Mouse (Mus musculus) midbrain, embryonic 13.5 days (tissue): ENCODE data around the gene Mrln. TPM values are rescaled to one million over a fixed set of nuclear protein-coding genes. Genes with fewer than 3 reads are reported as not detected.

Source experiments
- ATAC-seq: fragments of 200-750 bp; cut with Nextera tagmentation; 2 replicates; pipeline ENCODE4 v1.8.0; 2017; ENCODE audit warnings: mild to moderate bottlenecking, moderate TSS enrichment, moderate library complexity
- H3K27ac ChIP-seq: fragments of 300-500 bp; sonication (generic); 2 replicates; pipeline ENCODE4 v1.5.1; 2015; ENCODE audit warnings: inconsistent platforms, mild to moderate bottlenecking, moderate library complexity
- H3K27me3 ChIP-seq: fragments of 300-500 bp; sonication (generic); 2 replicates; pipeline ENCODE4 v1.6.1; 2015; ENCODE audit warnings: mild to moderate bottlenecking, inconsistent platforms
- H3K36me3 ChIP-seq: fragments of 300-500 bp; sonication (generic); 2 replicates; pipeline ENCODE4 v1.6.1; 2015; ENCODE audit warnings: mild to moderate bottlenecking, inconsistent platforms
- H3K4me1 ChIP-seq: fragments of 300-500 bp; sonication (generic); replicated peaks from 2 replicates; pipeline ENCODE4 v1.6.1; 2015; ENCODE audit warnings: inconsistent platforms
- H3K4me2 ChIP-seq: fragments of 300-500 bp; sonication (generic); replicated peaks from 2 replicates; pipeline ENCODE4 v1.6.1; 2015; ENCODE audit warnings: moderate library complexity, mild to moderate bottlenecking, inconsistent platforms
- H3K4me3 ChIP-seq: fragments of 300-500 bp; sonication (generic); replicated peaks from 2 replicates; pipeline ENCODE4 v1.5.1; 2015; ENCODE audit warnings: mild to moderate bottlenecking, inconsistent platforms
- H3K9ac ChIP-seq: fragments of 300-500 bp; sonication (generic); replicated peaks from 2 replicates; pipeline ENCODE4 v1.6.1; 2015; ENCODE audit warnings: mild to moderate bottlenecking, inconsistent platforms
- H3K9me3 ChIP-seq: fragments of 300-500 bp; sonication (generic); 2 replicates; pipeline ENCODE4 v1.6.1; 2016; ENCODE audit warnings: mild to moderate bottlenecking, inconsistent platforms
- WGBS: fragments of 180-500 bp; shearing (Covaris S2); methylation state at CpG from one replicate; pipeline ENCODE4 v1.1.7; 2015; 5-methylcytosine and 5-hydroxymethylcytosine counted together
- polyA plus RNA-seq: library from polyadenylated mRNA; unstranded; fragments of >200 nt; fragmentation: Nextera tagmentation; extraction: Ambion mirVana; gene quantifications from 2 replicates; pipeline ENCODE4 v1.2.1, GENCODE M21; 2015

The Mrln gene
- polyA plus RNA-seq, 1 experiment from 2014 or later = not detected

DNA sequence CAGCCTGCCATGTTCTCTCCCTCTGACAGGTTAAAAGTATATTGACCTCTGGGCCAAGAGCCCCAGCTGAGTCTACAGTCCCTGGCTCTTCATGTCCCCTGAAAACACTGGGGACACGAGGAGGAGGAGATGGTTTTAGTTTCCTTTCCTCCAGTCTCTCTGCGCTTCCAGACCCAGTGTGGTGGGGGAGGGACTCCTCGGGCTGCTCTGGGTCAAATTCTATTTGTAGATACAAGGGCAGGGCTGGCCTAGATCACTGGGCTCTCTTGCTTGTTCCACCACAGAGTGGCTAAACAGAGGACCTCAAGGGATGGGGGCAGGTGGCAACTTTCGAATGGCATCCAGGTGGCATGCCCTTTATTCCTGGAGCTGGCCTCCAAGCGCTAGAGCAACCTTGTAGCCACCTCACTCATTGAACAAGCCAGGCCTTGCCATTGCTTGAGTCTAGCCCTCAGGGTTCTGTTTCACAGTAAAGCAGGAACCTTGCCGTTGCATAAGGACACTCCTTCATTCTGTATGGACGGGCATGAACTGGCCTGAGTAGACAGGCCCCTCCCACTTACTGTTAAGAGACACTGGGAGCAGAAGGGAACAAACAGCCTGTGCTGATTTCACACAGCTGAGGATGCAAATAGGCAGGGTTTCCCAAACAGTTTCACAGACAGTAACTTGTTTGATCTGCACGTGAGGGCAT, 38.4 kb downstream of the Mrln start:
- no peaks in the 10 kb centered on the region for H3K9me3 ChIP-seq
- H3K36me3 ChIP-seq = no peaks in the 10 kb centered on the region
- WGBS = 56% methylated on average over 8 of the region's 8 CpGs
- no peak for ATAC-seq
- H3K9ac ChIP-seq = no peak overlapping the region
- H3K4me2 ChIP-seq = no peak overlapping the region
- no peak overlapping the region for H3K27ac ChIP-seq
- no peak overlapping the region for H3K4me3 ChIP-seq
- peaks cover 17% of the 10 kb centered on the region for H3K4me1 ChIP-seq
- peaks cover 38% of the 10 kb centered on the region for H3K27me3 ChIP-seq

GRCm38 (mm10) chr10:70244921-70245558, 40.6 kb downstream of the Mrln start, which contains the start of gene Slc16a9:
Slc16a9 (plus strand) TSS chr10:70245100.
- Histone ChIP-seq H3K4me1 (peaks cover 17% of the 10 kb centered on the region), H3K4me2 (peak within 1 kb of the TSS; percentile 96), H3K9me3 (no peaks in the 10 kb centered on the region), H3K9ac (peak within 1 kb of the TSS; percentile 76), H3K4me3 (peak within 1 kb of the TSS; percentile 66), H3K27me3 (peaks cover 42% of the 10 kb centered on the region), H3K36me3 (no peaks in the 10 kb centered on the region), H3K27ac (no peak within 1 kb of the TSS)
- peak; percentile 93 for ATAC-seq
- 0% methylated on average over 52 of the region's 54 CpGs for WGBS

DNA sequence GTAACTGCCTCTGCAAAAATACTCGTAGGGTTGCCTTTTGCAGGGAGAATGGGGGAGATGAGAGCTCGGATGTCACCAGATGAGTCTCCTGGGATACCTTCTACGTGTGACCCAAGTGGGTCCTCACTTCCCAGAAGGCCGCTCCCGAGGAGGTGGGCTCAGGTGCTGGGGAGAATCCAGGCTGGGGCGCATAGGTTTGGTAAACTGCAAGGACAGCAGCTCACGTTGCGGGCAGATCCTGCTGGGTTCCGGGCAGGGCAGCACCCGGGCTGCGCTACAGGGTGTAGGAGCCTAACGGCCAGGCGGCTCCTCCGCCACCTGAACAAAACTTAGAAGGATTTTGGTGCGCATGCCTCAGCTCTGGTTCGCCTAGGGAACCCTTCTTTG, 41.1 kb downstream of the Mrln start:
- under 1% methylated on average over 16 of the region's 16 CpGs for WGBS
- ATAC-seq = peak; percentile 40
- Histone ChIP-seq H3K4me3 (peak overlapping the region; percentile 66), H3K27ac (no peak overlapping the region), H3K36me3 (no peaks in the 10 kb centered on the region), H3K27me3 (peaks cover 42% of the 10 kb centered on the region), H3K9ac (peak overlapping the region; percentile 76), H3K9me3 (no peaks in the 10 kb centered on the region), H3K4me1 (peaks cover 17% of the 10 kb centered on the region), H3K4me2 (peak overlapping the region; percentile 96)

DNA sequence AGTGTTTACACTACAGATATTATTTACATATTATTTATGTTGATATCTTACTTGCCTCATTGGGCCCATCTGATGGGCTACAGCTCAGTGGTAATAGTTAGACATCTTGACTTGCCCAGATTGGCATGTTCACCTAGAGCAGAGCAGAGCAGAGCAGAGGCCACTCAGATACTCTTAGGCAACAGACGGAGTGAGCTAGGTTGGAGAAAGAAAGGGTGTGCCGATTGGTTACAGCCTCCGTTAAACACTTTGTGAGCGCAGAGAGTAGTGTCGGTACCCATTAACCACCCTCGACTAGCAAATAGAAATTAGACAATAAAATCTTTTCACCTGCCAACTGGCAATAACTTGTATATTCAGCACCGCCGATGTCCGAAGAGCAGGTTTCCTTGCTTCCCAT, 41.6 kb downstream of the Mrln start:
- Histone ChIP-seq H3K27ac (no peak overlapping the region), H3K36me3 (no peaks in the 10 kb centered on the region), H3K27me3 (peaks cover 42% of the 10 kb centered on the region), H3K4me2 (peak overlapping the region; percentile 96), H3K4me1 (peaks cover 17% of the 10 kb centered on the region), H3K4me3 (peak overlapping the region; percentile 66), H3K9ac (no peak overlapping the region), H3K9me3 (no peaks in the 10 kb centered on the region)
- no peak for ATAC-seq
- 32% methylated on average over 9 of the region's 9 CpGs for WGBS

DNA sequence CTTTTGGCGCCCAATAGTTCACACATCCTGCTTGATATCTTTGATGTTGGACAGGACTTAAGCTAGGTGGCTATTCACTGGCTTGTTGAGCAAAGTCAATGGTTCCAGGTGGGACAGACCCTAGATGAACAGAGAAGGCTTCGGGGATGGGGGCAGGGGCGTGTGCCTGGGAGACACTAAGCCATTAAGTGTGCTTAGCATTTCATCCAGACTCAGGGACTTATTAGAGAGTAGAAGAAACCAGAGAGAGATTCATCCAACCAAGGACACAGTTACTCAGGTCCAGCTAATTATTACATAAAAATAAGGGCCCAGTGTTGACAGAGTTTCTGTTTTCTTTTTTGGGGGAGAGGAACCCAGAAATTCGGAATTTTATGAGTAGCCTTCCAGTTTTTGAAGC, 45.9 kb downstream of the Mrln start:
- no peak for ATAC-seq
- Histone ChIP-seq H3K27me3 (peaks cover 22% of the 10 kb centered on the region), H3K4me1 (peaks cover 8% of the 10 kb centered on the region), H3K36me3 (no peaks in the 10 kb centered on the region), H3K9ac (no peak overlapping the region), H3K27ac (no peak overlapping the region), H3K4me3 (no peak overlapping the region), H3K4me2 (no peak overlapping the region), H3K9me3 (no peaks in the 10 kb centered on the region)
- WGBS = 86% methylated on average over 4 of the region's 4 CpGs

GRCm38 (mm10) chr10:70250766-70251165, 46.3 kb downstream of the Mrln start:
- Histone ChIP-seq H3K27ac (no peak overlapping the region), H3K4me1 (peaks cover 4% of the 10 kb centered on the region), H3K9ac (no peak overlapping the region), H3K4me2 (no peak overlapping the region), H3K4me3 (no peak overlapping the region), H3K9me3 (no peaks in the 10 kb centered on the region), H3K27me3 (peaks cover 18% of the 10 kb centered on the region), H3K36me3 (no peaks in the 10 kb centered on the region)
- no peak for ATAC-seq
- WGBS = 93% methylated on average over 6 of the region's 6 CpGs

GRCm38 (mm10) chr10:70254666-70255065, 50.2 kb downstream of the Mrln start:
- Histone ChIP-seq H3K4me2 (no peak overlapping the region), H3K4me1 (no peaks in the 10 kb centered on the region), H3K27me3 (no peaks in the 10 kb centered on the region), H3K27ac (no peak overlapping the region), H3K9me3 (no peaks in the 10 kb centered on the region), H3K4me3 (no peak overlapping the region), H3K36me3 (no peaks in the 10 kb centered on the region), H3K9ac (no peak overlapping the region)
- ATAC-seq = no peak
- 84% methylated on average over 4 of the region's 4 CpGs for WGBS

GRCm38 (mm10) chr10:70255601-70256210, 51.2 kb downstream of the Mrln start:
- no peak overlapping the region for H3K9ac ChIP-seq
- H3K27ac ChIP-seq = no peak overlapping the region
- 86% methylated on average over 15 of the region's 15 CpGs for WGBS
- H3K4me3 ChIP-seq = no peak overlapping the region
- ATAC-seq = no peak
- H3K36me3 ChIP-seq = no peaks in the 10 kb centered on the region
- no peaks in the 10 kb centered on the region for H3K27me3 ChIP-seq
- no peak overlapping the region for H3K4me2 ChIP-seq
- H3K9me3 ChIP-seq = no peaks in the 10 kb centered on the region
- H3K4me1 ChIP-seq = peaks cover 4% of the 10 kb centered on the region; the same call in 1 of the 2 replicates

- H3K9ac ChIP-seq = no peak overlapping the region
- no peaks in the 10 kb centered on the region for H3K27me3 ChIP-seq
- H3K36me3 ChIP-seq = no peaks in the 10 kb centered on the region
- H3K4me3 ChIP-seq = no peak overlapping the region
- H3K27ac ChIP-seq = no peak overlapping the region
- no peak overlapping the region for H3K4me2 ChIP-seq
- H3K9me3 ChIP-seq = no peaks in the 10 kb centered on the region
- H3K4me1 ChIP-seq = peaks cover 5% of the 10 kb centered on the region; the same call in 1 of the 2 replicates
- 89% methylated on average over 4 of the region's 4 CpGs for WGBS
- ATAC-seq = no peak
Observed at GRCm38 (mm10) chr10:70257029-70257428, 52.6 kb downstream of the Mrln start.

- Histone ChIP-seq H3K4me3 (no peak overlapping the region), H3K9me3 (no peaks in the 10 kb centered on the region), H3K27me3 (no peaks in the 10 kb centered on the region), H3K9ac (no peak overlapping the region), H3K27ac (no peak overlapping the region), H3K4me2 (no peak overlapping the region), H3K4me1 (peaks cover 5% of the 10 kb centered on the region; the same call in 1 of the 2 replicates), H3K36me3 (no peaks in the 10 kb centered on the region)
- WGBS = 49% methylated on average over 4 of the region's 4 CpGs
- no peak for ATAC-seq
Observed at GRCm38 (mm10) chr10:70260904-70261303, 56.4 kb downstream of the Mrln start.

DNA sequence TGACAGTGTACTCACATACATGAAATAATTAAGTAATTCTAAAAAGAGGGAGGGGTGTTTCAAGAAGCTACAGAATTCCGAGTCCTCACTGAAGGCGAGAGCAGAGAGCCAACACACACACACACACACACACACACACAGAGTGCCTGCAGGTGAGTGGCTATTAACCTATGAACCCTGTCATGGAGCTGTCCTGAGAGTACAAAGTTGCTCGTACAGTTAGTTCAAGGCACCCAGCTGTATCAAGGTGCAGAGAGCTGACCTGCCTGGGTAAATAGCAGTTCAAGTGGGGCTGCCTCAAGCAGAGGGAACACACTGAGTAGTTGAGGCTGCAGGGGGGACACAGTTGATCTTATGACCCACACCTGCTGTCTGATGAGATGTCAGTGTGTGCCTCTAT, 57.6 kb downstream of the Mrln start:
- H3K4me3 ChIP-seq = no peak overlapping the region
- ATAC-seq = no peak
- peaks cover 5% of the 10 kb centered on the region; the same call in 1 of the 2 replicates for H3K4me1 ChIP-seq
- no peak overlapping the region for H3K27ac ChIP-seq
- no peaks in the 10 kb centered on the region for H3K9me3 ChIP-seq
- H3K4me2 ChIP-seq = no peak overlapping the region
- no peaks in the 10 kb centered on the region for H3K36me3 ChIP-seq
- 86% methylated on average over 3 of the region's 3 CpGs for WGBS
- no peak overlapping the region for H3K9ac ChIP-seq
- H3K27me3 ChIP-seq = no peaks in the 10 kb centered on the region

DNA sequence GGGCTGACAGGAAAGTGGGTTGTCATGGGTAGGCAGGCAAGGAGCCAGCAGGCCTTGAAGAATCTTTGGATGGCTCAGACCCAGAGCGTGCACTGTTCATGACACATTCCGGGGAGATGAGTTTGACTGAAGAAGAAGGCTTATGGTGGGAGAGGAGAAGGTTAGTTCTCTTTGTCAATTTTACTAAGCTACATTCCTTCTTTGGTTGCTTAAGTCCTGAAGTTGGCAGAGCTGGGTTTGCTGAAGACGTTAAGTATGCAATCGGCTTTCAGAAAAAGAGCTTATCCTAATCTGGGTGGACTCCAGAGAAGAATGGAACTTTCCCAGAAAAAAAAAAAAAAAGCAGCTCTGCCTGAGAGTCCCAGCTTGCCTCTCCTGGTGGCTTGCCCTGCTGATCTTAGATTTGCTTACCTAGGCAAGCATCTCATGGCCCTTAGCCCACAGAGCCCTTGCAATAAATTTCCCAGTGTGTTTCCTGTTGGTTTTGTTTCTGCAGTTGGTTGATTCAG, 59.3 kb downstream of the Mrln start:
- Histone ChIP-seq H3K4me3 (no peak overlapping the region), H3K27me3 (no peaks in the 10 kb centered on the region), H3K36me3 (no peaks in the 10 kb centered on the region), H3K4me1 (peaks cover 5% of the 10 kb centered on the region; the same call in 1 of the 2 replicates), H3K4me2 (no peak overlapping the region), H3K9ac (no peak overlapping the region), H3K9me3 (no peaks in the 10 kb centered on the region), H3K27ac (no peak overlapping the region)
- 53% methylated on average over 4 of the region's 4 CpGs for WGBS
- no peak for ATAC-seq
